Mouse (Mus musculus) ovary, adult 2 months (tissue): ENCODE data around the gene Glcci1. TPM values are rescaled to one million over a fixed set of nuclear protein-coding genes. Genes with fewer than 3 reads are reported as not detected.

Experiments
- polyA plus RNA-seq: library from polyadenylated mRNA; depleted of rRNA; stranded (reverse); fragments of >200 nt; gene quantifications from 2 replicates; pipeline ENCODE4 v1.2.3, GENCODE M21; 2012; rRNA removed

Glcci1 gene
- polyA plus RNA-seq = 5.8 and 6.2 TPM in 2 replicates

DNA sequence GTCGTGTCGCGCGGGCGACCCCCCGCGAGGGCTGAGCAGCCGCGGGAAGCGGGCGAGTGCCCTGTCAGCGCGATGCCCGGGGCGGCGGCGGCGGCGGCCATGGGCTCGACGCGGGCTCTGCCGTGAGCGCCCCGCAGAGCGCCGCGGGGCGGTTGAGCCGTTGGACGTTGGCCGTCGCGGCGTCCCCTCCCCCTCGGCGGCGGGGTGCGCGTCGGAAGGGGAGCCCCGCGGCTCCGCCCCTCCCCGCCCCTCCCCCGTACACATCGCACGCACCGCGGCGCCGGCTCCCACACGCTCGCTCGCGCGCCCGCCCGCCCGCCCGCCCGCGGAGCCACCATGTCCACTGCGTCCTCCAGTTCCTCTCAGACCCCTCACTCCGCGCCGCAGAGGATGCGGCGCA lies at the start of gene Glcci1:
Gene Glcci1 (plus strand): TSS at position 50 of the 400 bp plus-strand sequence.

